Mouse (Mus musculus): Measurements from ENCODE around the gene Slc16a4.

The Slc16a4 gene

DNA sequence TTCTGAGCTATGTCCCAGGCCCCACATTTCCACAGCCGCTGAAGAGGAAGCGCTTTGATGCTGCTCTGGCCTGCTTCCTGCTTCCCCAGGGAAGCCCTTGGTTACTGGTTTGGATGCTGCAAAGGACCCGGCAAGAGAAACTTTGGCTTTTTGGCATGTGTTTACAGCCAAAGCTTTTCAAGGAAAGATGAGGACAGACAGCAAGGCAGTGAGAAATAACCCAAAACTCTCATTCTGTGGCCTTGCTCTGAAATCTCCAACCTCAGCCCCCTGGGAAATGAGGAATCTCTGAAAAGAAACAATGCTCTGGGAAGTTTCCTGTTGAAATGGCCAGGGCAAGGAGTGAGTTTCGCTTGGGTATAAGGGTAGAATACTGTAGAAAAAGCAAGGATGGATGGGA, 69.3 kb downstream of the Slc16a4 start:
- DNase-seq (ENCODE audit: low read depth, low spot score), result no peak

Measured in A20 (cell line).